Mouse (Mus musculus): ENCODE measurements around the gene Gm42878. TPM values are rescaled to one million over a fixed set of nuclear protein-coding genes. Genes with fewer than 3 reads are reported as not detected.
A peak's percentile ranks its signal among the peaks of the same experiment; 100 is the strongest.

Gene Gm42878
- polyA plus RNA-seq, 1 experiment from 2014 or later, result not detected

GRCm38 (mm10) chr5:121546530-121546895 is 1.2 kb upstream of the Gm42878 start:
- Histone ChIP-seq H3K36me3 (no peaks in the 10 kb centered on the region), H3K27me3 (no peaks in the 10 kb centered on the region), H3K27ac (replicated peaks) (peak overlapping the region; percentile 97), H3K9me3 (no peaks in the 10 kb centered on the region), H3K4me1 (replicated peaks) (peaks cover 37% of the 10 kb centered on the region), H3K4me2 (peak overlapping the region; percentile 88), H3K4me3 (peak overlapping the region; percentile 97), H3K9ac (peak overlapping the region; percentile 98)
- ATAC-seq (ENCODE audit: low FRiP score, low read depth), result peak; percentile 10; the same call in 1 of the 2 replicates
- 38% methylated on average over 6 of the region's 6 CpGs for WGBS

- no peaks in the 10 kb centered on the region for H3K27me3 ChIP-seq
- H3K4me1 ChIP-seq (replicated peaks), result peaks cover 37% of the 10 kb centered on the region
- ATAC-seq (ENCODE audit: low FRiP score, low read depth), result peak; percentile 92
- peak within 1 kb of the TSS; percentile 97 for H3K4me3 ChIP-seq
- no peaks in the 10 kb centered on the region for H3K9me3 ChIP-seq
- peak within 1 kb of the TSS; percentile 98 for H3K9ac ChIP-seq
- peak within 1 kb of the TSS; percentile 88 for H3K4me2 ChIP-seq
- 2% methylated on average over 55 of the region's 55 CpGs for WGBS
- no peaks in the 10 kb centered on the region for H3K36me3 ChIP-seq
- peak within 1 kb of the TSS; percentile 97 for H3K27ac ChIP-seq (replicated peaks)
Observed at GRCm38 (mm10) chr5:121545793-121546529, 679 bp upstream of the Gm42878 start, which contains the start of gene Mapkapk5. Gene Mapkapk5 (minus strand): TSS chr5:121545905.

- no peak overlapping the region for H3K9ac ChIP-seq
- WGBS, result 84% methylated on average over 3 of the region's 3 CpGs
- no peak for ATAC-seq (ENCODE audit: low FRiP score, low read depth)
- no peaks in the 10 kb centered on the region for H3K9me3 ChIP-seq
- no peak overlapping the region for H3K27ac ChIP-seq (replicated peaks)
- H3K36me3 ChIP-seq, result no peaks in the 10 kb centered on the region
- 0 out of 2 replicates have a peak overlapping the region, but pooled peaks have one; percentile 88 for H3K4me2 ChIP-seq
- peaks cover 37% of the 10 kb centered on the region for H3K4me1 ChIP-seq (replicated peaks)
- no peaks in the 10 kb centered on the region for H3K27me3 ChIP-seq
- H3K4me3 ChIP-seq, result no peak overlapping the region
Observed at GRCm38 (mm10) chr5:121543370-121543769, 1.9 kb downstream of the Gm42878 start.

- no peaks in the 10 kb centered on the region for H3K9me3 ChIP-seq
- 85% methylated on average over 7 of the region's 7 CpGs for WGBS
- no peaks in the 10 kb centered on the region for H3K27me3 ChIP-seq
- no peak overlapping the region for H3K4me3 ChIP-seq
- peaks cover 2% of the 10 kb centered on the region; the same call in 1 of the 2 replicates for H3K36me3 ChIP-seq
- no peak overlapping the region for H3K9ac ChIP-seq
- no peak overlapping the region for H3K4me2 ChIP-seq
- H3K4me1 ChIP-seq (replicated peaks), result peaks cover 30% of the 10 kb centered on the region
- no peak for ATAC-seq (ENCODE audit: low FRiP score, low read depth)
- H3K27ac ChIP-seq (replicated peaks), result no peak overlapping the region
Observed at GRCm38 (mm10) chr5:121541235-121541634, 4.0 kb downstream of the Gm42878 start.

DNA sequence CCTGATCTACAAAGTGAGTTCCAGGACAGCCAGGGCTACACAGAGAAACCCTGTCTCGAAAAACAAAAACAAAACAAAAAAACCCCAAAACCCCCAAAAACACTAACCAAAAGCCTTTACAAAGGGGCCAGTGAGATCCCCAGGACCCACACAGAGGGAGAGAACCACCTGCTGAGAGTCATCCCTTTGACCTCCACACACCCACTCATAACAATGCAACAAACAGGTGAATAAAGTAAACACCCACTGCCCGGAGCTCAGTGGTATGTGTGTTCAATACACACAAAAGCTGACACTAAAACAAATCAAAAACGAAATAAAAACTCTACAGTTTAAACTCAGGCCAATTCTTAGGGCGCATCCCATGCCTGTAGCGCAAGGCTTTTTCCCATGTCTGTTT is 5.2 kb downstream of the Gm42878 start:
- H3K27ac ChIP-seq (replicated peaks), result no peak overlapping the region
- no peaks in the 10 kb centered on the region for H3K27me3 ChIP-seq
- H3K4me2 ChIP-seq, result no peak overlapping the region
- 91% methylated on average over 5 of the region's 5 CpGs for WGBS
- H3K4me3 ChIP-seq, result no peak overlapping the region
- H3K36me3 ChIP-seq, result peaks cover 14% of the 10 kb centered on the region
- peaks cover 28% of the 10 kb centered on the region for H3K4me1 ChIP-seq (replicated peaks)
- no peak for ATAC-seq (ENCODE audit: low FRiP score, low read depth)
- no peak overlapping the region for H3K9ac ChIP-seq
- H3K9me3 ChIP-seq, result no peaks in the 10 kb centered on the region

GRCm38 (mm10) chr5:121537588-121537987 is 7.7 kb downstream of the Gm42878 start:
- no peak overlapping the region for H3K4me2 ChIP-seq
- H3K27ac ChIP-seq (replicated peaks), result no peak overlapping the region
- no peak for ATAC-seq (ENCODE audit: low FRiP score, low read depth)
- peaks cover 35% of the 10 kb centered on the region for H3K36me3 ChIP-seq
- H3K4me1 ChIP-seq (replicated peaks), result peaks cover 7% of the 10 kb centered on the region
- H3K4me3 ChIP-seq, result no peak overlapping the region
- H3K9me3 ChIP-seq, result no peaks in the 10 kb centered on the region
- no peak overlapping the region for H3K9ac ChIP-seq
- WGBS, result 76% methylated on average over 2 of the region's 2 CpGs
- H3K27me3 ChIP-seq, result no peaks in the 10 kb centered on the region

DNA sequence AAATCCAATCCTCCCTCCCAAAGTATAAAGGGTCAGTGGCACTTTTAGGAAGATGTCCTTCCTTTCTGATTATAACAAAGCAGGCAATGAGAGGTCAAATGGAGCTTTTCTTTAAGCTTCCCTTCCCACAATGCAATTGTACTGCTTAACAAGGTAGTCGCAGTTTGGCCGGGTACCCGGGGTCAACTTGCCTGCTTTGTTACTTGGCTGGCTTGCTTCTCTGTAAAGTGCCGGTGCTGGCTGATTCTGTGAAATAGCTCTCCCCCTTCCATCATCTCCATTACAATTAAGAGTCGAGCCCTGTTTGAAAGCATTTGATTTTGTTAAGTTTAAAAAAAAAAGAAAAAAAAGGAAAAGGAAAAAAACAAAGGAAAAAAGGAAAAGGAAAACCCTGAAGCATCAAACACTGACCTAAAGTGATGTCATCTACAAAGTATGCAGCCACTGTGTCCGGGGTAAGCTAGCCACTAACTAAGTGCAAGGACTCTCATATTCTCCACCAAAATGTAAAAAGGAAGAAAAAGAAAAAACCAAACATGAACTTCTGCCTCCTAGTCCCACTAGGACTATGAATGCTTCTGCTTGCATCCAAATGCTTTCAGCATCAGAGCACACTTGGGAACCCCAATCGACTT is 8.2 kb downstream of the Gm42878 start:
- H3K4me1 ChIP-seq (replicated peaks), result peaks cover 1% of the 10 kb centered on the region
- no peak overlapping the region for H3K4me2 ChIP-seq
- 45% methylated on average over 7 of the region's 7 CpGs for WGBS
- no peak for ATAC-seq (ENCODE audit: low FRiP score, low read depth)
- no peak overlapping the region for H3K9ac ChIP-seq
- H3K4me3 ChIP-seq, result no peak overlapping the region
- no peaks in the 10 kb centered on the region for H3K27me3 ChIP-seq
- H3K36me3 ChIP-seq, result peaks cover 40% of the 10 kb centered on the region
- H3K27ac ChIP-seq (replicated peaks), result no peak overlapping the region
- H3K9me3 ChIP-seq, result no peaks in the 10 kb centered on the region

DNA sequence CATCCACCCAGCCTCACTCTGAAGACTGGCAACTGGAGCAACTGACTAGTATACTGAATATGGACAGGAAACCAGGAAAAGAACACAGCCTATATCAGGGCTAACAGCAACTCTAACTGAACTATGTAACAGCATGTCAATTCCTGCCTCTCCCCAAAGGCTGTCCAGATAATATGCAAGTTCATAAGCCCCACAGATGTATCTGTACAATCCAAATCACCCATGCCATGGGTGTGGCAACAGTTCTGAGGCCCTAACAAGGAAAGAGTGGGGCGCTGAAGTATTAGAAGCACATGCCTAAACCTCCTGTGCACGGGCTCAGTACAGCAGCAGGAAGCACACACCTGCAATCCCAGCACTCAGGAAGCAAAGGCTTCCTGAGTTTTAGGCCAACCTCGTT is 10.2 kb downstream of the Gm42878 start:
- Histone ChIP-seq H3K27ac (replicated peaks) (no peak overlapping the region), H3K27me3 (no peaks in the 10 kb centered on the region), H3K9ac (no peak overlapping the region), H3K4me3 (no peak overlapping the region), H3K36me3 (peaks cover 56% of the 10 kb centered on the region), H3K4me1 (replicated peaks) (no peaks in the 10 kb centered on the region), H3K9me3 (no peaks in the 10 kb centered on the region), H3K4me2 (no peak overlapping the region)
- WGBS, result 94% methylated on average over 3 of the region's 3 CpGs
- no peak for ATAC-seq (ENCODE audit: low FRiP score, low read depth)

- Histone ChIP-seq H3K4me1 (replicated peaks) (no peaks in the 10 kb centered on the region), H3K4me3 (no peak overlapping the region), H3K27me3 (no peaks in the 10 kb centered on the region), H3K27ac (replicated peaks) (no peak overlapping the region), H3K36me3 (peaks cover 61% of the 10 kb centered on the region), H3K9ac (no peak overlapping the region), H3K9me3 (no peaks in the 10 kb centered on the region), H3K4me2 (no peak overlapping the region)
- 92% methylated on average over 5 of the region's 5 CpGs for WGBS
- ATAC-seq (ENCODE audit: low FRiP score, low read depth), result no peak
Observed at GRCm38 (mm10) chr5:121534521-121534920, 10.8 kb downstream of the Gm42878 start.

DNA sequence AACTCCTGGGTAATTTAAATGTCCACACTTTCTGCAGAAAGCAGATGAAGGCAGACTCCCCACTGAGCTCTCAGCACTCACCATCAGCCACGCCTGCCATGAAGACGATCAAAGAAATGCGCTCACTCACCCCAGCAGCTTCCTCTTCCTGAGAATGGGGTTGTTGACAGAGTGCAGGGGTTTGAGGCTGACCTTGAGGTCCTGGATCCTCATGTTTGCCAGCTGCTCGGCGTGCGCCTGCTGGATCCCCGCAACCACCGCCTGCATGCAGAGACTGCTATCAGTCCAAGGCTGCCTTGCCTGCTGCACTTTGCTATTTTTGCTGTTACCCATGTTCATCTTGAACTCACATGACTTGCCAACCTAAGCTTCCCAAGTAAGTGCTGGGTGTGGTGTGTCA is 18.3 kb downstream of the Gm42878 start:
- Histone ChIP-seq H3K9ac (no peak overlapping the region), H3K27me3 (no peaks in the 10 kb centered on the region), H3K27ac (replicated peaks) (no peak overlapping the region), H3K4me1 (replicated peaks) (no peaks in the 10 kb centered on the region), H3K4me2 (no peak overlapping the region), H3K36me3 (peaks cover 76% of the 10 kb centered on the region), H3K9me3 (no peaks in the 10 kb centered on the region), H3K4me3 (no peak overlapping the region)
- WGBS, result 79% methylated on average over 8 of the region's 8 CpGs
- no peak for ATAC-seq (ENCODE audit: low FRiP score, low read depth)

- no peak overlapping the region for H3K27ac ChIP-seq (replicated peaks)
- H3K4me1 ChIP-seq (replicated peaks), result no peaks in the 10 kb centered on the region
- H3K9me3 ChIP-seq, result no peaks in the 10 kb centered on the region
- no peaks in the 10 kb centered on the region for H3K27me3 ChIP-seq
- H3K4me2 ChIP-seq, result no peak overlapping the region
- peaks cover 77% of the 10 kb centered on the region for H3K36me3 ChIP-seq
- no peak for ATAC-seq (ENCODE audit: low FRiP score, low read depth)
- H3K4me3 ChIP-seq, result no peak overlapping the region
- WGBS, result 85% methylated on average over 7 of the region's 7 CpGs
- H3K9ac ChIP-seq, result no peak overlapping the region
Observed at GRCm38 (mm10) chr5:121526526-121526925, 18.8 kb downstream of the Gm42878 start.

DNA sequence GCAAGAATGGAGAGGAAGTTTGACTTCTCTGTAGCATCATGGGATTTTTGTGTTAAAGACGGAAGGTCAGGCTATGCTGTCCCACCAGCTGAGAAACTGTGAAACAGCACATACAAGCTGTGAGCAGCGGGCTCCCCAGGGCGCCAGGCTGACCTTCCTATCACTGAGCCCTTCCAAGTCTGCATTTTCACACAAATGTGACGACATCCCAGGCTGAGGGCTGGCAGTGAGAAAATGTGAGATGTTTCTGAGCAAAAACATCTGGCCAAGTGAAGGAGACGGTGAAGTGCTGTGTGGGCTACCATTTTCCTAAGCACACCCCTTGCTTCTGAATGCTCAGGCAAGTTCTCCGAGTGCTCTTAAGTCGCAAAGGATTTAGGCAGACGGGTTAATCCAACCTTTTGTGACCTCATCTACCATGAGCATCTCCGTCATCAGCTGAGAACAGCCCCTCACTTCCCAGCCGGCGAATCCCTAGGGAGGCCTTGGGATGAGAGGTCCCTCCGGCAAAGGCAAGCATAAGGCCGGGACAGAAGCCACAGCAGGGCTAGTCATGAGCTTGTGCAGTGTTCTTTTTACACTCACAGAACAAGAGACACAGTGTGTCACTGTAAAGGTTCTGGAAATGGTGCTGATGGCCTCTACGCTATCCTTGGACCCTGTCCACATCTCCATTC is 19.4 kb downstream of the Gm42878 start:
- Histone ChIP-seq H3K4me1 (replicated peaks) (no peaks in the 10 kb centered on the region), H3K9ac (no peak overlapping the region), H3K27me3 (no peaks in the 10 kb centered on the region), H3K9me3 (no peaks in the 10 kb centered on the region), H3K4me3 (no peak overlapping the region), H3K4me2 (no peak overlapping the region), H3K27ac (replicated peaks) (no peak overlapping the region), H3K36me3 (peaks cover 76% of the 10 kb centered on the region)
- ATAC-seq (ENCODE audit: low FRiP score, low read depth), result no peak
- 87% methylated on average over 14 of the region's 14 CpGs for WGBS

Measured in hindbrain, embryonic 15.5 days (tissue).